Mouse (Mus musculus) left cerebral cortex, postnatal 14 days (tissue): Measurements from ENCODE around the gene Wdr3. TPM values are rescaled to one million over a fixed set of nuclear protein-coding genes. Genes with fewer than 3 reads are reported as not detected.

ENCODE experiments used
- total RNA-seq, 2 experiments: library from RNA; stranded (reverse); gene quantifications; 2 replicates each; pipeline ENCODE4 v1.2.3; 2021

Wdr3 gene
- total RNA-seq, 2 experiments from 2014 or later = 20.5 to 21.2 TPM

Other genes with a start within 250 kb of the Wdr3 start
- gene Gdap2, start within 50 bp of the Wdr3 start, total RNA-seq = 10 to 100 TPM; 31.8 to 33.4 TPM